Mouse (Mus musculus) MEL (cell line): ENCODE measurements at regions not wholly inside any gene's neighbourhood (a gene's known extent, or its start where the extent isn't known, plus 50 kb on each side); places are given as distances from the start of the nearest gene placed in this dataset.

Source experiments
- DNase-seq: peaks from one replicate; pipeline ENCODE4 v3.0.0; 2011; ENCODE audit warnings: low read depth, low spot score
- H3K27ac ChIP-seq: 2 replicates; pipeline ENCODE4 v1.5.1; 2012; ENCODE audit warnings: low read depth, mild to moderate bottlenecking, control low read depth, low read length, moderate library complexity; ENCODE audit not compliant: control insufficient read depth
- H3K27me3 ChIP-seq, 2 experiments: fragments of 150-350 bp in 1 of 2; sonication (generic) in 1 of 2; 2 replicates each; pipeline ENCODE4 v1.6.1; 2012; ENCODE audit warnings: low read length in 2 of 2, mild to moderate bottlenecking in 2 of 2, improper control_type of control experiment in 1 of 2, moderate library complexity in 1 of 2; ENCODE audit not compliant: insufficient read depth in 2 of 2, control insufficient read depth in 1 of 2
- H3K36me3 ChIP-seq, 2 experiments: 2 replicates each; pipeline ENCODE4 v1.6.1; 2012 to 2014; ENCODE audit warnings: low read length in 2 of 2, improper control_type of control experiment in 1 of 2, inconsistent platforms in 1 of 2, mild to moderate bottlenecking in 1 of 2; ENCODE audit not compliant: insufficient read depth in 2 of 2, control insufficient read depth in 1 of 2
- H3K4me1 ChIP-seq, 2 experiments: fragments of 150-350 bp in 1 of 2; sonication (generic) in 1 of 2; 2 replicates each; pipeline ENCODE4 v1.6.1; 2012; ENCODE audit warnings: low read length in 2 of 2, improper control_type of control experiment in 1 of 2, mild to moderate bottlenecking in 1 of 2; ENCODE audit not compliant: insufficient read depth in 2 of 2, control insufficient read depth in 1 of 2
- H3K4me3 ChIP-seq, 2 experiments: fragments of 150-350 bp in 1 of 2; sonication (generic) in 1 of 2; 2 replicates each; pipeline ENCODE4 v1.5.1; 2012; ENCODE audit warnings: low read depth in 2 of 2, low read length in 2 of 2, mild to moderate bottlenecking in 2 of 2, moderate library complexity in 2 of 2, control low read depth in 1 of 2, improper control_type of control experiment in 1 of 2; ENCODE audit not compliant: control insufficient read depth in 1 of 2, insufficient read depth in 1 of 2
- H3K79me2 ChIP-seq: 2 replicates; pipeline ENCODE4 v1.6.1; 2012; ENCODE audit warnings: mild to moderate bottlenecking, low read length, moderate library complexity; ENCODE audit not compliant: control insufficient read depth, poor library complexity, insufficient read depth
- H3K9ac ChIP-seq: 2 replicates; pipeline ENCODE4 v1.6.1; 2012; ENCODE audit warnings: low read depth, mild to moderate bottlenecking, control low read depth, low read length, moderate library complexity; ENCODE audit not compliant: control insufficient read depth, poor library complexity, severe bottlenecking
- H3K9me3 ChIP-seq: fragments of 150-350 bp; sonication (generic); replicated peaks from 2 replicates; pipeline ENCODE4 v1.6.1; 2012; ENCODE audit warnings: mild to moderate bottlenecking, low read length, improper control_type of control experiment, moderate library complexity; ENCODE audit not compliant: insufficient read depth
- CHD1 ChIP-seq: IDR thresholded peaks from 2 replicates; pipeline ENCODE4 v1.6.1; 2012; ENCODE audit warnings: low read depth, mild to moderate bottlenecking, inconsistent platforms, low read length, improper control_type of control experiment
- E2F4 ChIP-seq: IDR thresholded peaks from 2 replicates; pipeline ENCODE4 v1.6.1; 2011; ENCODE audit warnings: low read depth, low read length, improper control_type of control experiment, borderline replicate concordance
- ELF1 ChIP-seq: IDR thresholded peaks from 2 replicates; pipeline ENCODE4 v1.6.1; 2014; ENCODE audit warnings: low read depth, mild to moderate bottlenecking, inconsistent platforms, low read length, improper control_type of control experiment, moderate library complexity
- EP300 ChIP-seq, 2 experiments: IDR thresholded peaks; 2 replicates each; pipeline ENCODE4 v1.6.1; 2011; ENCODE audit warnings: improper control_type of control experiment in 2 of 2, low read length in 2 of 2, low read depth in 1 of 2, mild to moderate bottlenecking in 1 of 2
- ETS1 ChIP-seq: IDR thresholded peaks from 2 replicates; pipeline ENCODE4 v1.6.1; 2012; ENCODE audit warnings: low read depth, mild to moderate bottlenecking, inconsistent platforms, low read length, improper control_type of control experiment, moderate library complexity
- HCFC1 ChIP-seq: IDR thresholded peaks from 2 replicates; pipeline ENCODE4 v1.6.1; 2012; ENCODE audit warnings: low read depth, mild to moderate bottlenecking, inconsistent platforms, low read length, improper control_type of control experiment, moderate library complexity
- KAT2A ChIP-seq: conservative IDR thresholded peaks from 2 replicates; pipeline ENCODE4 v1.6.1; 2012; ENCODE audit warnings: low read depth, low read length, improper control_type of control experiment, inconsistent platforms
- MAFK ChIP-seq: IDR thresholded peaks from 2 replicates; pipeline ENCODE4 v1.6.1; 2011; ENCODE audit warnings: low read depth, mild to moderate bottlenecking, low read length, improper control_type of control experiment, borderline replicate concordance
- MAX ChIP-seq: IDR thresholded peaks from 2 replicates; pipeline ENCODE4 v1.6.1; 2011; ENCODE audit warnings: low read length, improper control_type of control experiment
- MEF2A ChIP-seq: IDR thresholded peaks from 2 replicates; pipeline ENCODE4 v1.6.1; 2014; ENCODE audit warnings: low read depth, mild to moderate bottlenecking, inconsistent platforms, low read length, improper control_type of control experiment; ENCODE audit not compliant: poor library complexity, insufficient replicate concordance, severe bottlenecking; ENCODE audit errors: extremely low read depth
- MXI1 ChIP-seq: IDR thresholded peaks from 2 replicates; pipeline ENCODE4 v1.6.1; 2011; ENCODE audit warnings: mild to moderate bottlenecking, low read depth, low read length, improper control_type of control experiment
- MYB ChIP-seq: IDR thresholded peaks from 2 replicates; pipeline ENCODE4 v1.6.1; 2011; ENCODE audit warnings: mild to moderate bottlenecking, low read depth, low read length, improper control_type of control experiment
- NELFE ChIP-seq: IDR thresholded peaks from 2 replicates; pipeline ENCODE4 v1.6.1; 2011; ENCODE audit warnings: low read depth, low read length, improper control_type of control experiment
- NRF1 ChIP-seq: IDR thresholded peaks from 2 replicates; pipeline ENCODE4 v1.6.1; 2014; ENCODE audit warnings: low read depth, mild to moderate bottlenecking, inconsistent platforms, low read length, improper control_type of control experiment, moderate library complexity; ENCODE audit not compliant: poor library complexity, insufficient read depth, severe bottlenecking
- POLR2A ChIP-seq, 2 experiments: IDR thresholded peaks; 2 replicates each; pipeline ENCODE4 v1.6.1; 2011 to 2012; ENCODE audit warnings: low read length in 2 of 2, mild to moderate bottlenecking in 2 of 2, control low read depth in 1 of 2, improper control_type of control experiment in 1 of 2, low read depth in 1 of 2, moderate library complexity in 1 of 2; ENCODE audit not compliant: control insufficient read depth in 1 of 2, insufficient read depth in 1 of 2, poor library complexity in 1 of 2
- POLR2AphosphoS2 ChIP-seq: IDR thresholded peaks from 2 replicates; pipeline ENCODE4 v1.6.1; 2011; ENCODE audit warnings: low read length, improper control_type of control experiment
- RAD21 ChIP-seq: IDR thresholded peaks from 2 replicates; pipeline ENCODE4 v1.6.1; 2011; ENCODE audit warnings: mild to moderate bottlenecking, low read depth, low read length, improper control_type of control experiment
- RCOR1 ChIP-seq: IDR thresholded peaks from 2 replicates; pipeline ENCODE4 v1.6.1; 2012; ENCODE audit warnings: low read depth, mild to moderate bottlenecking, inconsistent platforms, low read length, improper control_type of control experiment
- SIN3A ChIP-seq: IDR thresholded peaks from 2 replicates; pipeline ENCODE4 v1.6.1; 2012; ENCODE audit warnings: low read length, improper control_type of control experiment, inconsistent platforms
- SMC3 ChIP-seq: IDR thresholded peaks from 2 replicates; pipeline ENCODE4 v1.6.1; 2011; ENCODE audit warnings: low read depth, low read length, improper control_type of control experiment
- TAL1 ChIP-seq: IDR thresholded peaks from 2 replicates; pipeline ENCODE4 v1.6.1; 2012; ENCODE audit warnings: mild to moderate bottlenecking, inconsistent platforms, low read length, moderate library complexity, mixed read lengths
- TBP ChIP-seq: IDR thresholded peaks from 2 replicates; pipeline ENCODE4 v1.8.0; 2011; ENCODE audit warnings: low read depth, low read length, improper control_type of control experiment
- TCF12 ChIP-seq: IDR thresholded peaks from 2 replicates; pipeline ENCODE4 v1.6.1; 2014; ENCODE audit warnings: low read depth, mild to moderate bottlenecking, inconsistent platforms, low read length, improper control_type of control experiment, moderate library complexity
- UBTF ChIP-seq: IDR thresholded peaks from 2 replicates; pipeline ENCODE4 v1.6.1; 2012; ENCODE audit warnings: low read depth, mild to moderate bottlenecking, inconsistent platforms, low read length, improper control_type of control experiment, moderate library complexity, borderline replicate concordance; ENCODE audit not compliant: insufficient read depth

DNA sequence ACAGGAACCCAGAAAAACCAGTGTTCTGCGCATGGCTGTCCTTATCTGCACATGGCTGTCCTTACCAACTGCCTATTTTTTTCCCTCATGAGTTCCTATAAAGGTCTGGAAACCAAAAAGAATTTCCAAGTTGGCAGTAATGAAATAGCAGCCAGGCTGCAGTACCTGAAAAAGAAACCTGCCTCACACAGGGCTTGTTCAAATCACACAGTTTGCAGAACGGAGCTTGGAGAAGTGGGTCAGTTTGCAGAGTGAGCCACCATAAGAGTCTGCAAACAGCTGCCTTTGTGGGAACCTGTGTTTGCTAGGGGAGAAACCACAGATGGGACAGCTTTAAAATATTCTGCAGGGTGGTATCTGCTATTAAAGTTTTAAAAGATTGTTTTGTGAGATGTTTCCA, 121.0 kb upstream of the Hs3st4 start:
- Histone ChIP-seq H3K9me3 (no peaks in the 10 kb centered on the region), H3K4me3 (no peak overlapping the region), H3K27me3 (no peaks in the 10 kb centered on the region), H3K36me3 (no peaks in the 10 kb centered on the region), H3K9ac (no peak overlapping the region), H3K79me2 (no peaks in the 10 kb centered on the region), H3K4me1 (no peaks in the 10 kb centered on the region), H3K27ac (no peak overlapping the region)
- DNase-seq: no peak
- TF ChIP-seq MYB (no peak), CHD1 (no peak), KAT2A (no peak), TBP (no peak), RAD21 (no peak), TCF12 (no peak), TAL1 (no peak), HCFC1 (no peak), ETS1 (no peak), POLR2AphosphoS2 (no peak), E2F4 (no peak), EP300 (IDR thresholded peaks at IDR 0.05; ENCODE audit: low read depth in 1 of 2, low read length in 2 of 2) (no peak), MAFK (no peak)

DNA sequence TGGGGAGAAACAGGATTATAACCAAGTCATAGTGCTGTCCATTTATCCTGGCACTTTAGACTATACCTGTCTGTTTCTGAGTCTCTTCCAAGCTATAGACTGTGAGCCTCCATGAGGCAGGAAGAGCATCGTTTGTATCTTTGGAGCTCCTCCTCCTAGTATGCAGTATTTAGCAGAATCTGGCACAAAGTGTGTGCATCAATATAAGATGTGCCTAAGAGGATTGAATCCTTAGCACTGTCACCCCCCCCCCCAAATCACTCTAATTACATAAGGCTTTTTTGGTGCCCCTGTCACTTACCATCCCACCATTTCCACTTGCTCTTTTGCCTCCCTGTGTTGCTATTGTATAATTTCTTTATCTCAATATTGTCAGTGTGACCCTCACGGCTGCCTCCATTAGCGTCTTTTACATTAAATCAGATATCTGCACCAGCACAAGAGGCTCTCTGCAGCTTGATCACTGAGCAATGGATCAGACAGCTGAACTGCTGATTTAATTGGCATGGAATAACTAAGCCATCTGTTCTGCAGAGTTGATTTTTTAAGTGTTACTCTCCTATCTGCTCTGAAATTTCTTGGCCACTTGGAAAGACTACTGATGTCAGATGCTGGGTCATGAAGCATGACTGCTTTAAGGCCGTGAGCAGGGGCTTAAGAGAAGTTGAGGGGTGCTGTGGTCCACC, 85.8 kb upstream of the Hs3st4 start:
- no peak for DNase-seq
- Histone ChIP-seq H3K27me3 (no peaks in the 10 kb centered on the region), H3K9ac (no peak overlapping the region), H3K79me2 (no peaks in the 10 kb centered on the region), H3K36me3 (no peaks in the 10 kb centered on the region), H3K4me3 (no peak overlapping the region), H3K4me1 (no peaks in the 10 kb centered on the region), H3K27ac (no peak overlapping the region), H3K9me3 (no peaks in the 10 kb centered on the region)
- no peak for TF ChIP-seq TAL1
- no peak for TF ChIP-seq SIN3A
- no peak for TF ChIP-seq KAT2A
- TF ChIP-seq MXI1: no peak
- no peak for TF ChIP-seq EP300 (IDR thresholded peaks at IDR 0.05; ENCODE audit: low read depth in 1 of 2, low read length in 2 of 2)
- no peak for TF ChIP-seq UBTF
- TF ChIP-seq POLR2A (IDR thresholded peaks at IDR 0.05; ENCODE audit: control insufficient read depth in 1 of 2, insufficient read depth in 1 of 2, low read depth in 1 of 2, low read length in 2 of 2, poor library complexity in 1 of 2): no peak
- no peak for TF ChIP-seq HCFC1
- no peak for TF ChIP-seq ELF1
- TF ChIP-seq NRF1: no peak
- TF ChIP-seq RCOR1: no peak
- TF ChIP-seq MAX: no peak
- TF ChIP-seq SMC3: no peak
- TF ChIP-seq MEF2A: no peak
- no peak for TF ChIP-seq MYB
- TF ChIP-seq NELFE: no peak
